Mouse (Mus musculus): ENCODE results near the gene Nlrp6.

GRCm38 (mm10) chr7:140971479-140972171 lies 50.9 kb downstream of the Nlrp6 start:
- TF ChIP-seq CTCF (IDR thresholded peaks at IDR 0.05; ENCODE audit: borderline replicate concordance, insufficient read depth, low read length) (no peak), POLR2A (IDR thresholded peaks at IDR 0.05; ENCODE audit: low read depth, low read length) (no peak)

Data from embryonic fibroblast, embryonic 13.5 days (primary cell).